In genomic region chr17:12187782-12188181, GRCm38 (mm10) we compare ENCODE assay signal across 9 mouse cellular contexts.
DNase-seq lines count a peak whose midpoint lies in the region; ATAC-seq lines count a peak whose summit lies in the region.
"Had no signal": no experiment of that assay in that cellular context is flagged by ENCODE, and none has a peak within 500 bp of the region (broad histone marks: within the 10 kb centered on the region; RNA-seq: fewer than 3 reads in every experiment).

No protein-coding gene starts in this region.

- WGBS in liver, embryonic 15.5 days (ENCODE audit: insufficient replicate concordance) = 74% methylated on average over 1 of the region's 1 CpGs

- no peaks in the 10 kb centered on the region for H3K27me3 ChIP-seq in liver, embryonic 15.5 days
- H3K27me3 ChIP-seq: embryonic facial prominence, embryonic 12.5 days had no signal

- H3K27ac ChIP-seq in liver, embryonic 15.5 days (replicated peaks) = peak overlapping the region; percentile 91
- H3K27ac ChIP-seq: embryonic facial prominence, embryonic 12.5 days had no signal

- H3K4me2 ChIP-seq in liver, embryonic 15.5 days = no peak overlapping the region
- H3K4me2 ChIP-seq: embryonic facial prominence, embryonic 12.5 days had no signal

- H3K4me1 ChIP-seq in liver, embryonic 15.5 days (replicated peaks) = peaks cover 78% of the 10 kb centered on the region

- no peak for ATAC-seq in liver, embryonic 15.5 days (ENCODE audit: insufficient read depth)

- no peak overlapping the region for H3K4me3 ChIP-seq in liver, embryonic 15.5 days (replicated peaks)
- H3K4me3 ChIP-seq: embryonic facial prominence, embryonic 12.5 days had no signal

- H3K9me3 ChIP-seq in liver, embryonic 15.5 days (replicated peaks) = no peaks in the 10 kb centered on the region
- H3K9me3 ChIP-seq: embryonic facial prominence, embryonic 12.5 days had no signal

- peak; percentile 75 to 92 for DNase-seq in adrenal gland, adult (ENCODE audit: inconsistent age in 2 of 2, low spot score in 1 of 2)
- DNase-seq in adrenal gland, postnatal 4 days (ENCODE audit: low spot score in 2 of 2) = no peak
- peak; percentile 37 for DNase-seq in left cerebral cortex, postnatal 4 days
- no peak for DNase-seq in left cerebral cortex, adult 8-10 months (ENCODE audit: low spot score in 2 of 2)
- DNase-seq in brain, adult 2 months (ENCODE audit: low read depth, low spot score) = peak; percentile 88
- no peak for DNase-seq in kidney, postnatal 4 days
- no peak for DNase-seq in frontal cortex, postnatal 10 days (ENCODE audit: low spot score in 2 of 2)

- peak overlapping the region; percentile 56; the same call in 1 of the 2 replicates for H3K9ac ChIP-seq in liver, embryonic 15.5 days
- H3K9ac ChIP-seq: embryonic facial prominence, embryonic 12.5 days had no signal

- intact Hi-C loops in left cerebral cortex, postnatal 4 days (cut with DNase I) = no loop called here

- peaks cover 35% of the 10 kb centered on the region for H3K36me3 ChIP-seq in liver, embryonic 15.5 days (replicated peaks)
- H3K36me3 ChIP-seq: embryonic facial prominence, embryonic 12.5 days had no signal

Comparison
In these comparisons a context has a peak if more than half of its experiments do, and no peak if none do; other contexts are left out.
1. DNase-seq: peak in adrenal gland, adult (2 of 2), left cerebral cortex, postnatal 4 days (single experiment) and brain, adult 2 months (single experiment); none in adrenal gland, postnatal 4 days (0 of 2), left cerebral cortex, adult 8-10 months (0 of 2), kidney, postnatal 4 days (0 of 2) and frontal cortex, postnatal 10 days (0 of 2).